12 mouse cellular contexts compared by ENCODE assay signal in the genomic region with DNA sequence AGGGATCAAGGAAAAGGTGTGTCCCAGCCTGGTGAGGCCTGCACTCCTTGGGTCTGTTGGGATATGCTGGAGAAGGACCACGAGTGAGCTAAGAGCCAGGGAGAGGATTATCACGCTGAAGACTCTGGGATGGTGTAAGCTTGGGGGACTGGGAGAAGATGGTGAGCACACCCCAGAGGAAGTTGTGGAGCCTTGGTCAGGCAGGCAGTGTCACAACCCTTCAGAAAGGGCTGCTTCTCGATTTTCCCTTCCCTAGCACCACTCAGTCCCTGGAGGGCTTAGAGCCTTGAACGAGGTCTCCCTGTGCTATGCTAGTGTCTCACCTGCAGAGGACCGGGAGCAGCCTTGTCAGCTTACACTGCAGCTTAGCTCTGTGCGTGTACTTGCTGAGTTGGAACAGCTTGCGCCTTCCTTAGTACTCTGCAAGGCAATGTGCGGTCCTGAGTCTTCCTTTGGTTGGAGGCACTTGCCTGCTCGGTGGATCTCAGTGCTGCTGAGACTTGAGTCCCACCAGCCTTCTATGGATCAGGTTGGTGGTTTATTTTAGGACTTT. TPM values are rescaled to one million over a fixed set of nuclear protein-coding genes. Genes with fewer than 3 reads are reported as not detected.
DNase-seq lines count a peak whose midpoint lies in the region; ATAC-seq lines count a peak whose summit lies in the region.
"Had no signal": no experiment of that assay in that cellular context is flagged by ENCODE, and none has a peak within 500 bp of the region (broad histone marks: within the 10 kb centered on the region; RNA-seq: fewer than 3 reads in every experiment).

No protein-coding gene starts in this region.

- no peaks in the 10 kb centered on the region for H3K27me3 ChIP-seq in forebrain, embryonic 10.5 days (ENCODE audit: poor library complexity, severe bottlenecking)
- H3K27me3 ChIP-seq in forebrain, embryonic 13.5 days: no peaks in the 10 kb centered on the region
- H3K27me3 ChIP-seq in lung, embryonic 15.5 days: no peaks in the 10 kb centered on the region
- no peaks in the 10 kb centered on the region for H3K27me3 ChIP-seq in kidney, embryonic 14.5 days (ENCODE audit: control insufficient read depth, insufficient read depth, low read length)
- H3K27me3 ChIP-seq: embryonic facial prominence, embryonic 15.5 days; neural tube, embryonic 12.5 days had no signal

- 67% methylated on average over 9 of the region's 9 CpGs for WGBS in forebrain, embryonic 10.5 days
- 61% methylated on average over 9 of the region's 9 CpGs for WGBS in forebrain, embryonic 13.5 days
- 37% methylated on average over 9 of the region's 9 CpGs for WGBS in lung, embryonic 15.5 days
- WGBS in kidney, embryonic 14.5 days: 56% methylated on average over 9 of the region's 9 CpGs

- H3K4me3 ChIP-seq in forebrain, embryonic 10.5 days: no peak overlapping the region
- H3K4me3 ChIP-seq in forebrain, embryonic 13.5 days: no peak overlapping the region
- H3K4me3 ChIP-seq in lung, embryonic 15.5 days: no peak overlapping the region
- no peak overlapping the region for H3K4me3 ChIP-seq in kidney, embryonic 14.5 days (ENCODE audit: low read length)
- H3K4me3 ChIP-seq: embryonic facial prominence, embryonic 15.5 days; neural tube, embryonic 12.5 days had no signal

- H3K9ac ChIP-seq in forebrain, embryonic 13.5 days: no peak overlapping the region
- H3K9ac ChIP-seq in lung, embryonic 15.5 days: no peak overlapping the region
- H3K9ac ChIP-seq in kidney, embryonic 14.5 days (ENCODE audit: low read depth, low read length): no peak overlapping the region
- H3K9ac ChIP-seq: embryonic facial prominence, embryonic 15.5 days; neural tube, embryonic 12.5 days had no signal

- H3K36me3 ChIP-seq in forebrain, embryonic 10.5 days (replicated peaks): peaks cover 35% of the 10 kb centered on the region
- peaks cover 31% of the 10 kb centered on the region for H3K36me3 ChIP-seq in forebrain, embryonic 13.5 days (ENCODE audit: poor library complexity, severe bottlenecking)
- peaks cover 27% of the 10 kb centered on the region for H3K36me3 ChIP-seq in lung, embryonic 15.5 days
- H3K36me3 ChIP-seq in kidney, embryonic 14.5 days (ENCODE audit: control insufficient read depth, insufficient read depth, low read length): peaks cover 28% of the 10 kb centered on the region

- no peak for DNase-seq in forebrain, embryonic 10.5 days (ENCODE audit: extremely low spot score, low spot score)
- DNase-seq in lung, postnatal 36 days: no peak
- peak; percentile 43 for DNase-seq in skeletal muscle tissue, adult 2 months (ENCODE audit: low read depth, low spot score)
- no peak for DNase-seq in thymus, postnatal 25 days
- no peak for DNase-seq in adrenal gland, adult 2 months
- DNase-seq: adrenal gland, postnatal 10 days had no signal

- peaks cover 26% of the 10 kb centered on the region for H3K4me1 ChIP-seq in forebrain, embryonic 10.5 days
- H3K4me1 ChIP-seq in forebrain, embryonic 13.5 days: no peaks in the 10 kb centered on the region
- peaks cover 13% of the 10 kb centered on the region for H3K4me1 ChIP-seq in lung, embryonic 15.5 days
- H3K4me1 ChIP-seq in kidney, embryonic 14.5 days (ENCODE audit: control insufficient read depth, insufficient read depth, low read length): peaks cover 2% of the 10 kb centered on the region; the same call in 1 of the 2 replicates
- H3K4me1 ChIP-seq: embryonic facial prominence, embryonic 15.5 days; neural tube, embryonic 12.5 days had no signal

- ATAC-seq in forebrain, embryonic 13.5 days: no peak
- ATAC-seq in lung, embryonic 15.5 days (ENCODE audit: borderline replicate concordance, extremely low read depth, low FRiP score, low TSS enrichment): no peak
- peak; percentile 52; the same call in 1 of the 2 replicates for ATAC-seq in kidney, embryonic 14.5 days (ENCODE audit: low FRiP score, low TSS enrichment)

- H3K9me3 ChIP-seq in forebrain, embryonic 10.5 days: no peaks in the 10 kb centered on the region
- H3K9me3 ChIP-seq in forebrain, embryonic 13.5 days (replicated peaks): no peaks in the 10 kb centered on the region
- H3K9me3 ChIP-seq in lung, embryonic 15.5 days: no peaks in the 10 kb centered on the region
- no peaks in the 10 kb centered on the region for H3K9me3 ChIP-seq in kidney, embryonic 14.5 days (ENCODE audit: control insufficient read depth, low read length)
- H3K9me3 ChIP-seq: embryonic facial prominence, embryonic 15.5 days; neural tube, embryonic 12.5 days had no signal

- H3K4me2 ChIP-seq in forebrain, embryonic 13.5 days: no peak overlapping the region
- no peak overlapping the region for H3K4me2 ChIP-seq in lung, embryonic 15.5 days
- no peak overlapping the region for H3K4me2 ChIP-seq in kidney, embryonic 14.5 days (replicated peaks; ENCODE audit: low read depth, low read length)
- H3K4me2 ChIP-seq: embryonic facial prominence, embryonic 15.5 days; heart, embryonic 11.5 days; neural tube, embryonic 12.5 days had no signal

- H3K27ac ChIP-seq in forebrain, embryonic 10.5 days: peak overlapping the region; percentile 22; the same call in 1 of the 2 replicates
- H3K27ac ChIP-seq in forebrain, embryonic 13.5 days: no peak overlapping the region
- 0 out of 2 replicates have a peak overlapping the region, but pooled peaks have one; percentile 13 for H3K27ac ChIP-seq in lung, embryonic 15.5 days
- H3K27ac ChIP-seq in kidney, embryonic 14.5 days (ENCODE audit: low read depth, low read length): no peak overlapping the region
- H3K27ac ChIP-seq: embryonic facial prominence, embryonic 15.5 days; neural tube, embryonic 12.5 days had no signal

RNA-seq across cellular contexts. Expression of gene Rprd1b, which starts 51.6 kb away (rescaled TPM):
- polyA plus RNA-seq in forebrain, embryonic 10.5 days (2016; fragmentation: Nextera tagmentation; extraction: Ambion mirVana): 58.1 and 59.3 TPM in 2 replicates
- polyA plus RNA-seq in forebrain, embryonic 13.5 days (2015; fragmentation: Nextera tagmentation; extraction: Ambion mirVana): 51.3 and 54.2 TPM in 2 replicates
- 43.8 and 45.6 TPM in 2 replicates for polyA plus RNA-seq in lung, embryonic 15.5 days (2015; fragmentation: Nextera tagmentation; extraction: Ambion mirVana)
- 41.1 and 53.3 TPM in 2 replicates for polyA plus RNA-seq in kidney, embryonic 14.5 days (2014; fragmentation: Nextera tagmentation; extraction: Ambion mirVana)
- 10 to 100 TPM; 30.8 to 35.2 TPM for total RNA-seq in adrenal gland, adult 2 months (2021)
- 27.1 and 27.2 TPM in 2 replicates for polyA plus RNA-seq in adrenal gland, adult 2 months (2012; rRNA removed)

RNA-seq across cellular contexts. Expression of gene Tti1, which starts 51.7 kb away (rescaled TPM):
- polyA plus RNA-seq in forebrain, embryonic 10.5 days (2016; fragmentation: Nextera tagmentation; extraction: Ambion mirVana): 44.4 and 44.7 TPM in 2 replicates
- polyA plus RNA-seq in forebrain, embryonic 13.5 days (2015; fragmentation: Nextera tagmentation; extraction: Ambion mirVana): 21.0 and 25.9 TPM in 2 replicates
- polyA plus RNA-seq in lung, embryonic 15.5 days (2015; fragmentation: Nextera tagmentation; extraction: Ambion mirVana): 25.5 and 25.9 TPM in 2 replicates
- 10.6 and 26.6 TPM in 2 replicates for polyA plus RNA-seq in kidney, embryonic 14.5 days (2014; fragmentation: Nextera tagmentation; extraction: Ambion mirVana)
- 10 to 100 TPM; 15.3 to 20.3 TPM for total RNA-seq in adrenal gland, adult 2 months (2021)
- polyA plus RNA-seq in adrenal gland, adult 2 months (2012; rRNA removed): 12.7 and 13.5 TPM in 2 replicates

Comparison
In these comparisons a context has a peak if more than half of its experiments do, and no peak if none do; other contexts are left out.
1. H3K27ac ChIP-seq: peak in forebrain, embryonic 10.5 days (single experiment) and lung, embryonic 15.5 days (single experiment); none in forebrain, embryonic 13.5 days (single experiment) and kidney, embryonic 14.5 days (single experiment).